Mouse (Mus musculus) Patski (cell line): ENCODE data around the gene Maneal. TPM values are rescaled to one million over a fixed set of nuclear protein-coding genes. Genes with fewer than 3 reads are reported as not detected.

Source experiments
- ATAC-seq: fragments of 100-300 bp; one replicate; pipeline ENCODE4 v1.8.0; 2021
- CTCF ChIA-PET: fragments of 350-600 bp; sonication (Branson Sonifier 250); formaldehyde crosslinking; loops from one replicate; lab custom pipeline; 2022; ENCODE audit warnings: inconsistent platforms; lab: Charles Lee
- POLR2A ChIA-PET: fragments of 350-600 bp; sonication (Branson Sonifier 250); formaldehyde crosslinking; loops from one replicate; lab custom pipeline; 2022; ENCODE audit warnings: antibody characterized with exemption, inconsistent platforms; lab: Charles Lee
- DNase-seq: peaks from one replicate; pipeline ENCODE4 v3.0.0-alpha.2; 2011; ENCODE audit warnings: low read depth, low spot score
- H3K27me3 ChIP-seq: fragments of 371-371 bp; one replicate; pipeline ENCODE4 v1.5.1; 2021
- CTCF ChIP-seq: fragments of 100-300 bp; IDR thresholded peaks from one replicate; pipeline ENCODE4 v1.5.1; 2021
- in situ Hi-C: fragments of 300-500 bp; cut with MboI; formaldehyde crosslinking; loops from 3 replicates; pipeline ENCODE4 v1.11.1; 2018; ENCODE audit warnings: low pct_unique_long_range_greater_than_20kb, mixed read lengths
- polyA plus RNA-seq: library from polyadenylated mRNA; unstranded; gene quantifications from one replicate; pipeline ENCODE4 v1.2.3, GENCODE M21; 2021

The Maneal gene
- polyA plus RNA-seq, 1 experiment from 2014 or later: not detected

DNA sequence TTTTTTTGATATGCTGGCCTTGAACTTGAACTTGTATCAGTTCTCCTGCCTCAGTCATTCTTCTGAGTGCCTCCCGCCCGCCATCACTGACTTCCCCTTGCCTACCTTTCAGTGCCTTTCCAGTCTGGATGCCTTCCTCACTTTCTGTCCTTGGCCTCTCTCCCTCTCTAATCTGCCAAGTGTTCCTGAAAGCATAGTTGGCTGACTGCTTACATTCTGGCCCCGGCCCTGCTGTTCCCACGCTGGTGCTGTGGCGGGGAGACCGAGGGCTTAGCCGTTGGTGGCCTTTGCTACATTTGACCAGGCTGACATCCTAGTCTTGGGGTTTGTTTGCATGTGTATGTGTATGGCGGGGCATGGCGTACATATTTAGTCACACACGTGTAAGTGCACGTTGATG, 46.1 kb downstream of the Maneal start:
- H3K27me3 ChIP-seq: no peaks in the 10 kb centered on the region
- in situ Hi-C loops: no loop called here
- DNase-seq: no peak
- ChIA-PET CTCF (no interaction called here), POLR2A (no interaction called here)
- ATAC-seq: no peak
- TF ChIP-seq CTCF: no peak

DNA sequence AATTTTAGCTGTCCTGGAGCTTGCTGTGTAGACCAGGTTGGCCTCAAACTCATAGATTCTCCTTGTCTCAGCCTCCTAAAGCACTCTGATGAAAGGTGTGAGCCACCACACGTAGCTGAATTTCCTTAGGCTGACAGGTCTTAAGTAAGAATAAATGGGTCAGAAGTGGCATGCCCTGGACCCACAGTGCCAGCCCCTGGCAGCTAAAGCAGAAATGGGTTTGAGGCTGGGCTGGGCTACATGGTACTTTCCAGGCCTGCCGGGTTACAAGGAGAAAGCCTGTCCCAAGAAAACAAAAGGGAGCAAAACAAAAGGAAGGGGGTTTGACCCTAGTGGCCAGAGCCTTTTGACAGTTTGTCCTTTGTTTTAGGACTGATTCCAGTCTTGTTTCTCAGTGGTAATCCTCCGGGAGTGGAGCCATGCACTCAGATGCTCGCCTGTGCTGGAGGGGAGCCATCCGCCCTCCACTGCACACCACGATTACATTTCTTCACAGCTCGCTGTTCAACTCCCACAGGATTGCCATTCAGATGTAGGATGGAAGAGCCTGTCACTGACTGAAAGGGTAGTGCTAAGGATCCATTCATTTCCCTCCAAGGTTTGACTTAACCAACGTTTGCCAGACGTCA, 50.5 kb downstream of the Maneal start:
- H3K27me3 ChIP-seq: no peaks in the 10 kb centered on the region
- in situ Hi-C loops: no loop called here
- DNase-seq (no peak), ATAC-seq (no peak)
- CTCF ChIA-PET: no interaction called here
- POLR2A ChIA-PET: no interaction called here
- no peak for TF ChIP-seq CTCF

DNA sequence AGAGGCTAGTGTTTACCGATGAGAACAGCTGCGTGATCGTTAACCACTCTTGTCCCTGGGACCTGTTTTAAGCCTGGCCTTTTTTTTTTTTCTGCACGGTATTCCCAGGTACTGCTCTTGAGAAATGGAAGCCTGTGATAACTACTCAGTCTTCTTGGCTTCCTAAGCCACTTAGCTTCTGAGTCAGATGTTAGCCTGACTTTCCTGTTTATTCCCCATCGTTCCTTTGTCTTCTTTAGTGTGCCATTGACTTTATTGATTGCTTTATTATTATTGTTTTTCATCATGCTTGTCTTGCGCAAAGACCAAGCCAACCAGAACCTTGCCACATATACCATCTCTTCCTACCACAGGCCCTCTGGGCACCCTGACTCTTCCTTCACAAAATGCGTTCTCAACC, 51.9 kb downstream of the Maneal start:
- POLR2A ChIA-PET: interaction anchor here (0.7 kb wide), 1 partner anchor 38 kb away, joined by 3 read pairs; no protein-coding TSS in a partner anchor
- CTCF ChIA-PET: interaction anchor here (0.9 kb wide), 1 partner anchor 9 kb away, joined by 3 read pairs; no protein-coding TSS in a partner anchor
- no peak for TF ChIP-seq CTCF

DNA sequence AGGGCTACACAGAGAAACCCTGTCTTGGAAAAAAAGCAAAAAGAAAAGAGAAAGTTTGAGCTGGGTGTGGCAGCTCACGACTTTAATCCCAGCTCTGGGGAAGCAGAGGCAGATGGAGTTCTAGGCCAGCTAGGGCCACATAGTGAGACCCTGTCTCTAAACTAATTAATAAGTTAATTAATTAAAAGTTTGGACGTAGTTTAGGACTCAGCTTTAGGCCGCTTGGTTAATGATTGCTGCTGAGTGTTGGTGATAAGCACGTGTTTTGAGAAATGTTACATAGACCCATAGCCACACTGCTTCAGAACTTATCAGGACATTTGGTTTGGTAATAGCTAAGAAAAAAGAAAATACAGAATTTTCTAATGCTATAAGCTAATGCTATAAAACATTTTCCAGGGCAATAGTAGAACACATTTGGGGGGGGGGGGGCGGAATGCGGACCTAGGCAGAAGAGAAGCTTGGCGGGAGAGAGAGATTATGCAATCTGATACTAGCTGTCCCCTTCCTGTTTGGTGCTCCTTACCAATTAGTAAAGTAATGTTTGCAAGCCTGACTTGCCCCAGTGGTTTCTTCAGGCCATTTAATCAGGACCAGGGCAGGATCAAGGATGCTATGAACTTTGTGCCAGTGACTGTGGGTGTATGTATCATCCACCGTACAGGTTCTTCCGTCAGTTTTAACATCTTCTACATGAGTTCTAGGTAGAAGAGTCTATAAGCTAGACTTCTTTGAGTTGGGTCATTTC, 52.7 kb downstream of the Maneal start:
- no peak for TF ChIP-seq CTCF
- no peaks in the 10 kb centered on the region for H3K27me3 ChIP-seq
- DNase-seq (no peak), ATAC-seq (no peak)
- ChIA-PET CTCF (no interaction called here), POLR2A (interaction anchor here (0.7 kb wide), 1 partner anchor 38 kb away, joined by 3 read pairs; no protein-coding TSS in a partner anchor)
- in situ Hi-C loops: no loop called here

More for the DNA sequence above, 51.9 kb downstream of the Maneal start:
- no peak for ATAC-seq
- no peak for DNase-seq
- in situ Hi-C loops: no loop called here
- no peaks in the 10 kb centered on the region for H3K27me3 ChIP-seq

DNA sequence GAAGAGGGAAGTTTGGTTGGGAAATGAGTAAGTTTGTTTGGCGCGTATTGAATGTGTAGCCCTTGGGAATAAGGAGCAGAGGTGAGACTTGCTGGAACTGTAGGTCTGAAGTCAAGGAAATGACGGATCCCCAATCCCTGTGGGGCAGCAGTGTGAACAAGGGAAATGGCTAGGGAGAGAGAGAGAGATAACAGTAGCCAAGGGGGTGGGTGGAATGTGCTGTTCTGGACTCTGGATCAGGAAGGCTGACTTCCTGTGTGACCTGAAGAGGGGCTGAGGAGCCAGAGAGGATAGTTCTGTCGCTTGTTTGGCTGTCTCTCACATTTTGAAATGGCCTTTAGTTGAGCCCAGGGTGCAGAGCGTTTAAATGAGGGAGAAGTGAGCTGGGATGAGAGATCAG, 53.5 kb downstream of the Maneal start:
- ATAC-seq (no peak), DNase-seq (no peak)
- CTCF ChIA-PET: no interaction called here
- TF ChIP-seq CTCF: no peak
- in situ Hi-C loops: no loop called here
- H3K27me3 ChIP-seq: no peaks in the 10 kb centered on the region
- POLR2A ChIA-PET: no interaction called here

Other genes with a start within 250 kb of the Maneal start
- 0.24 TPM for gene Pou3f1, start 205.4 kb downstream of the Maneal start, polyA plus RNA-seq
- gene Utp11, start 168.6 kb downstream of the Maneal start, polyA plus RNA-seq: 40.6 TPM
- 35.5 TPM for gene Fhl3, start 161.5 kb downstream of the Maneal start, polyA plus RNA-seq
- 59.3 TPM for gene Sf3a3, start 147.4 kb downstream of the Maneal start, polyA plus RNA-seq
- 15.6 TPM for gene Inpp5b, start 120.3 kb downstream of the Maneal start, polyA plus RNA-seq
- 8.3 TPM for gene Mtf1, start 60.1 kb downstream of the Maneal start, polyA plus RNA-seq
- gene Yrdc, start 11.5 kb downstream of the Maneal start, polyA plus RNA-seq: 38.1 TPM
- 53.9 TPM for gene 1110065P20Rik, start 11.0 kb downstream of the Maneal start, polyA plus RNA-seq
- gene Epha10, start 18.7 kb upstream of the Maneal start, polyA plus RNA-seq: not detected
- 8.9 TPM for gene 9930104L06Rik, start 74.9 kb upstream of the Maneal start, polyA plus RNA-seq
- gene Cdca8, start 77.1 kb upstream of the Maneal start, polyA plus RNA-seq: 42.9 TPM
- not detected for gene Rspo1, start 124.3 kb upstream of the Maneal start, polyA plus RNA-seq
- 41.6 TPM for gene Gnl2, start 154.4 kb upstream of the Maneal start, polyA plus RNA-seq
- 0.14 TPM for gene Dnali1, start 203.5 kb upstream of the Maneal start, polyA plus RNA-seq
- 13.5 TPM for gene Snip1, start 204.5 kb upstream of the Maneal start, polyA plus RNA-seq
- gene Meaf6, start 223.0 kb upstream of the Maneal start, polyA plus RNA-seq: 22.3 TPM